Mouse (Mus musculus): ENCODE measurements around the gene Trp53.
A peak's percentile ranks its signal among the peaks of the same experiment; 100 is the strongest.

Trp53 gene

DNA sequence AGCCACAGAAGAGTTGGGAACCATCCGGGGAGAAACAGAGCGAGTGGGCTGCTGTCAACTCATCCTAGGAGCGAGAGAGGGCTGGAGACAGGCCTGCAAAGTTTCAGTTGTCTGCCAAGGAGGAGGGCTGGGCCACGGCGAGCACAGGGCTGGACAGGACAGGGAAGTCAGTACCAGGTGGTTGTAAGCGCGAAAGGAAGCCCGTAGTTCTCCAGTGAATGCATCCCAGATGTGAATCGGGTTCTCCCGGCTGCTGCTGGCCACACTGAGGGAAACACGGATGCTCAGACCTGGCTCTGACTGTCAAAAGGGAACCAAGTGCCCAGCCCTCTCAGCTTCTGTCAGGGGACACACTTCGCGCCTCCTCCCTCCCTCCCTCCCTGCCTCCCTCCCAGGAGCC, 16.8 kb upstream of the Trp53 start:
- no peak for DNase-seq (ENCODE audit: low read depth)

DNA sequence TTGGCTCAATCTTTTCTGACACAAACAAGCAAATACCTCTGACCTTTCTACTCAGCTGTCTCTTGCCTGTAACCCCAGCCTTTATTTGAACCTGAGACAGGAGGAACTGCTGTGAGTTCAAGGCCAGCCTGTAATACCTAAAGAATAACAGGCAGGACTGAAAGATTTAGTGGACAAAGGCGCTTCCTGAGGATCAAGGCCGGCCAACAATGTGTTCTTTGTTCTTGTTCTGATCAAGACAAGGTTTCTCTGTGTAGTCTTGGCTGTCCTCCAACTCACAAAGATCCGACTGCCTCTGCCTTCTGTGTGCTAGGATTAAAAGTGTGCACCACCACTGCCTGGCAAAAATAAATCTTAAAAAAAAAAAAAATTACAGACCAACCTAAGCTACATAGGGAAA, 15.8 kb upstream of the Trp53 start:
- no peak for DNase-seq (ENCODE audit: low read depth)

DNA sequence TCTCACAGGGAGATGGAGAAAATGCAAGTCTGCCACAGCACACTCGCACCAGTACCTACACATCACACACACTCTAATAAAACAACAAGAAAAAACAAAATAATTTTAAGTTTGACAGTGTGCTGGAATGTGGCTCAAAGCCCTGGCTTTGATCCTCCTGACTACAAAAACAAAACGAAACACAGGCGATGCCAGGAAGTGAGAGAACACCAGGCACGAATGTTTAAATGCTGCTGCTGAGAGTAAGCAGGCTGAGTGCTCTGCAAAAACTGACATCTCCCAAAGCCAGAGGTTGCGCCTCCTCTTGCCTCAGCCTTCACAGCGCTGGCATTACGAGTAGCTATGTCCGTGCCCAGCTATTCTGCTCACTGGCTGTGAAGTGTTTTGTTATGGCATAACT, 15.0 kb upstream of the Trp53 start:
- DNase-seq (ENCODE audit: low read depth): no peak

DNA sequence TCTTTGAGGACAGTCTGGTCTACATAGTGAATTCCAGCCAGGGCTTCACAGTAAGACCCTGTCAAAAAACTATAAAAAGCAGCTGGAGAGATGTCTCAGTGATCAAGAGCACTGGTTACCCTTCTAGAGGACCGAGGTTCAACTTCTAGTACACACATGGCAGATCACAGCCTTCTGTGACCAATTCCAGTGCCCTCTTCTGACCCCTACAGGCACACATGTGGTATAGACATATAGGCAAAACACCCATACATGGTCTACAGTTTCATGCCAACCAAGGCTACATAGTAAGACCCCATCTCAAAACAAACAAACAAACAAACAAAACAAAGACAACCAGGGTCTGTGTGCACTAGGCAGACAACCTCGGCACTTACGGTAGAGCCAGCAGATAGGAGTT, 4.9 kb upstream of the Trp53 start:
- no peak for DNase-seq (ENCODE audit: low read depth)

DNA sequence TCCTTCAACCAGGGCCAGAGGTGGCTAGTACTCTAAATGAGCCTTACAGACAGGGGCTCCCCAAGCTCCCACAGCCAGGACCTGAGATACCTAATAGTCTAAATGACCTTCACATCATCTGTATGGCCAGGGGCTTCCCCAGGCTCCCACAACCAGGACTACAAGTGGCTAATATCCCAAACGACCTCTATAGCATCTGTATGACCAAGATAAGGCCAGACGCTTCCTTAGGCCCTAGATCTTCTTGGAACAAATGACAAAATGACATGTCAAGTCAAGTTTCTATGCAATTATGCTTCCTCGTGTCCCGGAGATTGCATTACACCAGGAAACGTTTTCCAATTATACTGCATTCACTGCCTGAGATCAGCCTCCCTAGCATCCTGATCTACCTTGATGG, 3.9 kb upstream of the Trp53 start:
- DNase-seq (ENCODE audit: low read depth): no peak

DNA sequence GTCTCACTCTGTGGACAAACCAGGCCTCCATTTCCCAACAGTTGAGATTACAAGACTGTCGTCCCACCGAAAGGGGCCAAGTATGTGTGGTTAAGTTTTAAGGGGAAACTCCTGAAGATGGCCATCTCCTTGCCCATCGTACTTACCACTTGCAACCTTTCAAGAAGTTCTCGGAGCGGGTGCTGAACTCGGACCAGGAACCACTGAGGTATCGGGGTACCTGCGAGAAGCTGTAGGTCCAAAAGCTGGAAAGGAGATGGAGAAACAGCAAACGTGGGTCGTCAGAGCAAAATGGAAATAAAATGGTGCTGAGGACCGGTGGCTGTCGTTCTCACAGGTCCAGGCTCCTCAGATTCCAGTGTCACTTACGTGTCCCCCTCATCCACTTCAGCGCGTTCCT, 1.9 kb upstream of the Trp53 start:
- no peak for DNase-seq (ENCODE audit: low read depth)

DNA sequence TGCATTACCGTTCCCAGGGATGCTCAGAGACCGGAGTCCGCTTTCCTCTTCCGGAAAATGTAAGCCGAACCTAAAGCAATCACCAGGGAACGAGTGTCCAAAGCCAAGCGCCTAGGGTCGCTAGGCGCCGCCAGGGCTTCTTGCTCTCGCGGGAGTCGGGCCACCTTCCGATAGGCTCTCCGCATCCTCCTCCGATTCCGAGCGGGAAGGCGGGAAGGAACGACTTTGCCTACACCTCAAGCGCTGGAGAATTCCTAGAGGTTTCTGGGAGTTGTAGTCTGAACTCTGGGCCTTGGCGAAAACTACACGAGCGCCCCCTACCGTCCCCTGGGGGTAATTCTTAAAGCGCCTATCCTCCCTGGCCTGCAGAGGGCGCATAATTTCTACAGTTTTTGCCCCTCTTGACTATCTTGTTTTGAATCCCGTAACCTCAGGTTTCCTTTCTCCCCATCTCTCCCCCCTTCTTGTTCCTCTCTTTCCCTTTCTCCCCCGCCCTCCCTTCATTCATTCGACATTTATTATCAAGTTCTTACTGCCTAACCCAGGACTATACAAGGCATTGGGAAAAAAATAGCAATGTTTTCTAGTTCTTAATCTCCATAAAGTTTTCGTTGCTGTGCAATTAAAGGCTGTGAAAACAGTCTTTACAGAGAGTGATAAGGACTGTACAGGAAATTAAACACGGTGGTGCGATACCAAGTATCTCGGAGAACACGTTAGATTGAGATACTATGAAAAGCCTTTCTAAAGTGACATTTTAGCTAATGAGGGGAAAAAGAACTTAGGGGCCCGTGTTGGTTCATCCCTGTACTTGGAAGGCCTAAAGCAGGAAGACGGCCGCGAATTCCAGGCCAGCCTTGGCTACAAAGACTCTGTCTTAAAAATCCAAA, 786 bp upstream of the Trp53 start:
- DNase-seq (ENCODE audit: low read depth): peak; percentile 98

DNA sequence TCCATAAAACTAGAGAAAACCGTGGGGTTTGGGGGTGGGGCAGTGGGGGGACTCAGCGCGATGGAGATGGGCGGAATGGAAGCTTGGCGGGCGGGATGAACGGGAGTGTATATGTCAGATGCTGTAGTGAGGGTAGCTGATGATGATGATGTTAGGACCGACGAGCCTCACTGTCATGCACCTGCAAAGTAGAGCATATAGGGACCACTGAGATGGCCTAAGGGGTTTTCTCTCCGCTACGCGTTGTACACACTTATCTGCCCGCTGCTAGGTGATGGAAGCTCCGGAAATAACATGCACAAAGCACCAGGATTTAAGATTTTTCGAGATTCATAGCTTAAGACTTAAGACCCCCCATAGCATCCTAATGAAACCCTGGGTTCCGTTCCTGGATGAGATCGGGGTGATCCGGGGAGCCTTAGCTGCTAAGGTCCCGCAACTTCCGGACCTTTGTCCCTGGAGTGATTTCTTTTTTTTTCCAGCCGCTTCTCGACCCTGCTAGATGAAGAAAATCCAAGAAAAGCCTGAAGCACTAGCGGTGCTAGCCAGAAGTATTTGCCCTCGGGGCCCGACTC, 500 bp downstream of the Trp53 start:
- no peak for DNase-seq (ENCODE audit: low read depth)

DNA sequence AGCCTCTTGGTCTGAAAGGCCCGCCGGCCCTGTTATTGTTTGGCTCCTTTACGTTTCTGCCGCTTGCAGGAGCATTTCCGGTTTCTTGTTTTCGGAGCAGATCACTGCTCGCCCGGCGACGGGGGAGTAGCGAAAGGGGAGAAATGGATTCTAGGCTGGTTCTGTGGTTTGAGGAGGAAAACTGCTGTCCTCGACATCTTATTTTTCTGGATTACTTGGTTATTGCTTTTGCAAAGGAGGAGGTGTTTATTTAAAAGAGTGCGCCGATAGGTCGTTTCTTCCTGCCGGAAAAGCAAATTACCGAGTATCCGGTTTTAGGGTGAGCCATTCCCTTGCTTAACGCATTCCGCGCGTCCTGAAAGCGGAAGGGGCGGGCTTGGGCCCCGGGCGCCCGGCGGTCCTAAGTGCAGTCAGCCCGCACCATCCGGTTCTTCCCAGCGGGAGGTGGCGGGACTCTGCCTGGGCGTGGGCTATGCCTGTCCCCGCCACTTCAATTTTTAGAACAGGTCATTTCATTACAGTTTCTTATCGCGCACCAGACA, 1.1 kb downstream of the Trp53 start:
- peak; percentile 91 for DNase-seq (ENCODE audit: low read depth)

DNA sequence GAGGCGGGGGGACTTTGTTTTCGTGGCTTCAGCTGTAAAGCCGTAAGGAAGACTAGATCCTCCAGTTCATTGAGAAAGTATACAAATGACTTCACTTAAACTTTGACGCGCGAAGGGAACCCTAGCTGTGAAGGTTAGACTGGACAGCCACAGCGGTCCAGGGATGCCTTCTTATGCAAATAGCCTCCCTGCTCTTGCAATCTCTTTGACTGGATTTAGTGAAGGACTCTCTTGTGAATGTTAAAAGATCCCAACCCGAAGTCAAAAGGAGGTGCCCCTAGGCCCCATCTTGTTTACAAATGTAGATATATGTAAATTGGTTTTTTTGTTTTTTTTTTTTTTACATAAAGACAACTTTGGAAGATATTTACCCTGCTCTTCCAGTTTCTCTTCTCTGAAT, 1.7 kb downstream of the Trp53 start:
- no peak for DNase-seq (ENCODE audit: low read depth)

DNA sequence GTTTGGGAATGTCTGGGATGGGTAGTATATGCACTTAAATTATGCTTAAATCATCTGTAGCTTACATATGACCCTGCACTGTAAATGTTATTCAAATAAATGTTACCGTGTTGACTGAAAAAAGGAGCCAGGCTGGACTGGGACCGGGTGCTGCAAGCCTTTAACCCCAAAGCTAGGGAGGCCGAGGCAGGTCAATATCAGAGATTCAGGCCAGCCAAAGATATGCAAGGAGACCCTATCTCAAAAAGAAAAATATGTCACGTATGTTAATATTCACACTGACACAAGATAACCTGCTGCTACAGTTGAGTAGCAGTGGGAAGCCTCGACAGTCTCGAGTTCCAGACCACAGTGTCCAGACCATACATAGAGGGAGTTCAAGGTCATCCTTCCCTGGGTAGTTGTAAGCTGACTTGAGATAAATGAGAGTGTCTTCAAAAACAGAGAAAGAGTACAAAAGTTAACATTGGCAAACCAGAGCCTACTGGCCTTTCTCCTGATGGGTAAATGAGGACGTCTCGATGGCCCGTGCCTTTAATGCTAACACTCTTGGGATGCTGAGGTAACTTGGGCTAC, 2.2 kb downstream of the Trp53 start:
- DNase-seq (ENCODE audit: low read depth): no peak

DNA sequence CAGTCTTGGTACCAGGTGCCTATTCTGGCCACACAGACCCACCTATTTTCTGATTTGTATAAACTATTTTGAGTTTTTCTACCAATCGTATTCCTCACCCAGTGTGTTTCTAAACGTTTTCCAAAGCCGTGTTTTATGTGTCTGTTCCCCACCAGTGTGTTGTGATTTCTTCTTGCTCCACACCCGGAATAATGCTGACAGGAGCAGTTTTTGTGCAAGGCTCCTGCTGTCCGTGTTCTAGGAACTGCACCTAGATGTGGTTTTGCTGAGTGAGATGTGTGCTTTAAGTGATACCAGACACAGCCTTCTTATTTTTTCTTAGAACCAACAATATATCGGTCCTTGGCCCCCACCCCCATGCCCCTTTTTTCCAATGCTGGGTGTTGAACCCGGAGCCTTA, 3.8 kb downstream of the Trp53 start:
- DNase-seq (ENCODE audit: low read depth): no peak

DNA sequence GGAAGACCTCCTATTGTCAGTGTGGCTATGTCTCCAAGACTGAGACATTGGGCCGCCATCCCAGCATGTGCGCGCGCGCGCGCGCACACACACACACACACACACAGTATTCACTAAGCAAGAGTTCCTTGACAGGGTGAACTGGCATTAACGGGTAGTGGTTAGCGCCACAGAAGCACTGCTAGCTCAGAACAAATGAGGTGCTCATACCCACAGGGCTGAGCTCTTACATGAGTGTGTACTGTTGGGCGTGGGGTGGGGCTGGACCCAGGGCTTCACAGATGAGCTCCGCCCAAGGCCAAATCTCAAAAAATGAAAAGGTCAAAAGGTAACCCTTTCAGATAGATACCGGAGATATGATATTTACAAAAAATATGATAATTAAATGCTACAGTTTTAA, 4.8 kb downstream of the Trp53 start:
- DNase-seq (ENCODE audit: low read depth): no peak

DNA sequence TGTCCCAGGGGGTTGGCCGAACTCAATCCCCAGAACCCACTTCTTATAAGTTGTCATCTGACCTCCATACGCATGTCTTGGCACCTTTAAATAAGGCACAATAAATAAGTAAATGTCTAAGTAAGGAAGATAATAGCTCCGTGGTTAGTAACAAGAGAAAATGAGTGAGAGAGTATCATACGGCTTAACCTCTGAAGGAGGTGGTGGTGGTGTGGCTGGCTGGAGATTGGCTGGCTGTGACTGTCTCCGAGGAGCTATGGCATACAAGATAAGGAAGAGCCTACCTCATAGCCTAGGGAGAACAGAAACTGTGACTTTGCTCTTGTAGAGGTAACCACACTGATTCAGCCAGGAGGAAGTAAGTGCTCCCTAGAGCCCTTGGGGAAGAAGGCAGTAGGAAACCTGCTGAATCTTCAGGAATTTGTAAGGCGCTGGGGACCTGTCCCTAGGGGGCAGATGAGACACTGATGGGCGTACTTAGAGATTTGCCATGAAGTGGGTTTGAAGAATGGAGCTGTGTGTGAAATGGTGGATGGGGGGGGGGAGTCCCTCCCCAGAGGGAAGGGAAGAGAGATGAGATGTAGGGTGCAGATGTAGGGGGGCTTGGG, 5.7 kb downstream of the Trp53 start:
- DNase-seq (ENCODE audit: low read depth): no peak

DNA sequence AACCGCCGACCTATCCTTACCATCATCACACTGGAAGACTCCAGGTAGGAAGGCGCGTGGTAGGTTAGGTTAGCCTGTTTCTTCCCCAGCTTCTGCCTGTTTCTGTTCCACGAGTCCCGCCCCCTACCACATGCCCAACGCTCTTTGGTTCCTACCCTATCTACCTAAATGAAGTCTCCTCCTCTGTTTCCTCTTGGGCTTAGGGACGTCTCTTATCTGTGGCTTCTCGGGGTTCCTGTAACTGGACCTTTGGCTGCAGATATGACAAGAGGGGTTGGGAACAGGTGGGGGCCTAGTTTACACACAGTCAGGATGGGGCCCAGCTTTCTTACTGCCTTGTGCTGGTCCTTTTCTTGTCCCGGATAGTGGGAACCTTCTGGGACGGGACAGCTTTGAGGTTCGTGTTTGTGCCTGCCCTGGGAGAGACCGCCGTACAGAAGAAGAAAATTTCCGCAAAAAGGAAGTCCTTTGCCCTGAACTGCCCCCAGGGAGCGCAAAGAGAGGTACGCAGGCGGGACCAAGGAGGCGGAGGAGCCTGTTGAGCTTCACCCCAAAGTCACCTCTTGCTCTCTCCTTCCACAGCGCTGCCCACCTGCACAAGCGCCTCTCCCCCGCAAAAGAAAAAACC, 9.2 kb downstream of the Trp53 start:
- DNase-seq (ENCODE audit: low read depth): no peak

DNA sequence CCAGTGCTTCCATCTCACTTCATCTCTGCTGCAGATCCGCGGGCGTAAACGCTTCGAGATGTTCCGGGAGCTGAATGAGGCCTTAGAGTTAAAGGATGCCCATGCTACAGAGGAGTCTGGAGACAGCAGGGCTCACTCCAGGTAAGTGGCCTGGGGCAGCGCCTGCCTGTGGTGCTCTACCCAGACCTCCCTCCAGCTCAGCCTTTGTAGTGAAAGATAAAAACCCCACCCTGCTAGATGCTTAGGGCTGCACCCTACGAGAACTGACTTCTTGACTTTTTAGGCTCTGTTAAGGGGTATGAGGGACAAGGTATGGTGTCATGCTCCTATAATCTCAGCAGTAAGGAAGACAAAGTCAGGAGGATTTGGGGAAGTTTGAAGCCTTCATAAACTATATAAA, 10.5 kb downstream of the Trp53 start:
- no peak for DNase-seq (ENCODE audit: low read depth)

DNA sequence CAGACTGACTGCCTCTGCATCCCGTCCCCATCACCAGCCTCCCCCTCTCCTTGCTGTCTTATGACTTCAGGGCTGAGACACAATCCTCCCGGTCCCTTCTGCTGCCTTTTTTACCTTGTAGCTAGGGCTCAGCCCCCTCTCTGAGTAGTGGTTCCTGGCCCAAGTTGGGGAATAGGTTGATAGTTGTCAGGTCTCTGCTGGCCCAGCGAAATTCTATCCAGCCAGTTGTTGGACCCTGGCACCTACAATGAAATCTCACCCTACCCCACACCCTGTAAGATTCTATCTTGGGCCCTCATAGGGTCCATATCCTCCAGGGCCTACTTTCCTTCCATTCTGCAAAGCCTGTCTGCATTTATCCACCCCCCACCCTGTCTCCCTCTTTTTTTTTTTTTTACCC, 11.3 kb downstream of the Trp53 start:
- no peak for DNase-seq (ENCODE audit: low read depth)

DNA sequence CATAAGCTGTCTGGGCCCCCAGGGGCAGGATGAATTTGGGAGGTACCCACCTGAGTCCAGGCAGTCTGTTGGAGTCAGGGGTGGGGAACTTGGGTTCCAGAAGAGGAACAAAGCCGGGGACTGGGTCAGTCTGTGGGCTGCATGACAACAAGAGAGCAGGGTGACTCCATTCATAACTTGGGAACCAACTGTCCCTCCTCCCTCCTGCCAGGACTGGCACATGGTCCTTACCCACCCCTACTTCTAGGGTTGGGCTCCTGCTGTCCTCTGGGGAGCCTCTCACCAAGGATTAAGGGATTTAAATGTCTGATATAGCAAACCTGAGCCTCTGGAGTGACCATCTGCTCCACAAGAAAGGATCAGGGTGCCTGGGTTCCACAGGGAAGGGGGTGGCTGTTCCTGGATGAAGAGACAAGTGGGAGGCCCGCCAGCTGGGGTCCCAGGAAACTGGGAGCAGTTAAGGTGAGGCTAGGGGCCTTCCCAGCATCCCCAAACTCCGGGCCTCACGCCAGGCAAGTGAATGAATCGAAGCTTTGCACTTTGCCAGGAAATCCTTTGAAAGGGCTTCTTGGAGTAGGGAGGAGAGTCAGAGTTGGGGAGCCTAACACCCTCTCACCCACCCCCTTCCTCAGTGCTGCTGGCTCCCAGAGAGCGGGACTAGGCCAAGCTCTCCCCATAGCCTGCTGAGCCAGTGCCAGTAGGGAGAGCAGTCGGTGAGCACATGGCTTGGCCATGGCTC, 11.9 kb downstream of the Trp53 start:
- DNase-seq (ENCODE audit: low read depth): no peak

DNA sequence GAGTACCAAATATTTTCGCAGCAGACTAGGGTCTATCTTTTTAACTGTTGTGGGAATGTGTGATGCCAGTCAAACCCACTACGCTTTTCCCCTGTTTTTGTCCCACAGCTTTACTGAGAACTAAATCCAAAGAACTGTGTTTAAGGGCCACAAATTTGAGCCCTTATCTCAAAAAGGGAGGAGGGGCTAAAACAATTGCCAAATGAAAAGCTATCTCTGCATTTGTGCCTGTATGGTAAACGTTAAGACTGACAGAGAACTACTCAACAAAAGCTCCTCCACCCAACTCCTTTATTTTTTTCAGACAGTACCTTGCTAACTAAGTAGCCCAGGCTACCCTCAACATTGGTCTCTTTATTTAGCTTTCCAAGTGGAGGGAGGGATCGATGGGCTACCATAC, 12.6 kb downstream of the Trp53 start:
- DNase-seq (ENCODE audit: low read depth): no peak

DNA sequence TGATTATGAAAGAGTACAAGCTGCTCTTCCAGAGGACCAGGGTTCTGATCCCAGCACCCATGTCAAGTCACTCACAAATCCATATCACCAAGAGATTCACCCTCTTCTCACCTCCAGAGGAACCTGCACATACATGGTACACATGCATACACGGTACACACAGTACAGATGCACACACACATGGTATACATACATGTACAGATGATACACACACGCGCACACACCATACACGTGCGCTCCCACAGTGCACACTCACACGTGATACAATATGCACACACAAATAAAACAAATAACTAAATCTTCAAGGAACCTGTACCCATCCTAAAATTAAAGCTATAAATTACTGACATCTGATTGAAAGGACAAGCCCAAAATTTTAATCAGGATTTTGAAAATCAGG, 14.7 kb downstream of the Trp53 start:
- DNase-seq (ENCODE audit: low read depth): no peak

DNA sequence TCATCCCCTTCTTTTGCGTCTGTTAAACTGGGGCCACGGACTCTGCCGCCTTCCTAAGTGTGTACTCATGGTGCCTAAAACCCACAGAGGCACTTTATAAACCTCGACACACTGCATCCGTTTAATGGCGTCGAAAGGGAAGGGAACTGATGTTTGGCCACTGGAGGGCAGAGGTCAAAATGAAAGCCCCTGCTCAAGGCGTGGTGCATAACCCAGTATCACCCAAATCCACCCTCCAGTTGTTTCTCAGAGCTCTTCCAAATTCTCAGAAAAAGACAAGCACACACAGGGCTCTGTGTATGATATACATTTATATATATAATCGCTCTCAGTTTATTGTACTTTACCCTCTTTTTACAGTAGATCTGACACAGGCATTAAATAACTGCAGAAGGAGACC, 19.3 kb downstream of the Trp53 start:
- no peak for DNase-seq (ENCODE audit: low read depth)

DNA sequence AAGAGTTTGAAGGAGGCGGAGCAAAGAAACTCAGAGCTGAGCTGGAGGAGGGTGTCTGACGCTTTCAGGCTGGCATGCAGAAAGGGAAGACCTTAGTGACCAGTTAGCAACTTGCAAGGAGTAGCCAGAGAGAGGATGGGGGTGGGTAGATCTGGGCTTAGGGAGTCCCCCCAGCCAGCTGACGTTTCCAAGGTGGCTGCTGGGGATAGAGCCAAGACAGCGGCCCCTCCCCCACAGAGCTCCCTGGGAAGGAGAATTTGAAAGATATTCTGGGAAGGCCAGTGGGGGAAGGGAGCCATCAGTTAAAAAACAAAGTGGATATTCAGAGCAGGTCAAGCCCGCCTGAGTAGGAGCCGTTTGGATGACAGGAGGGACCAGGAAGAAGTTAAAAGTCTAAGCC, 19.9 kb downstream of the Trp53 start:
- no peak for DNase-seq (ENCODE audit: low read depth)

Measured in c-Kit-positive CD71-positive TER-119-negative erythroid progenitor cells, embryonic 14.5 days (primary cell).